Mouse (Mus musculus): ENCODE measurements at regions not wholly inside any gene's neighbourhood (a gene's known extent, or its start where the extent isn't known, plus 50 kb on each side); places are given as distances from the start of the nearest gene placed in this dataset.

GRCm38 (mm10) chr16:54440932-54441331 is 856.9 kb downstream of the Zpld1 start:
- no peaks in the 10 kb centered on the region for H3K27me3 ChIP-seq (ENCODE audit: control insufficient read depth, insufficient read depth, insufficient read length)
- H3K4me3 ChIP-seq, result no peak overlapping the region
- H3K4me2 ChIP-seq (ENCODE audit: low read depth), result no peak overlapping the region
- no peaks in the 10 kb centered on the region for H3K36me3 ChIP-seq (ENCODE audit: control insufficient read depth, insufficient read depth)
- TF ChIP-seq CEBPB (IDR thresholded peaks at IDR 0.05; ENCODE audit: insufficient read depth, poor library complexity, severe bottlenecking) (no peak), TCF12 (IDR thresholded peaks at IDR 0.05; ENCODE audit: insufficient read depth, poor library complexity, severe bottlenecking) (no peak), REST (IDR thresholded peaks at IDR 0.05; ENCODE audit: insufficient read depth, insufficient read length) (no peak), MAX (IDR thresholded peaks at IDR 0.05; ENCODE audit: low read depth) (no peak), TCF3 (IDR thresholded peaks at IDR 0.05; ENCODE audit: insufficient read length, low read depth) (no peak), USF1 (IDR thresholded peaks at IDR 0.05; ENCODE audit: low read depth) (no peak), POLR2AphosphoS2 (IDR thresholded peaks at IDR 0.05; ENCODE audit: insufficient read length, low read depth) (no peak), MYOD1 (IDR thresholded peaks at IDR 0.05; ENCODE audit: control insufficient read depth in 1 of 3, insufficient read length in 2 of 3, low read depth in 2 of 3) (no peak), SRF (IDR thresholded peaks at IDR 0.05; ENCODE audit: control insufficient read depth, insufficient read length, low read depth) (no peak), E2F4 (IDR thresholded peaks at IDR 0.05; ENCODE audit: insufficient read depth) (no peak), POLR2A (IDR thresholded peaks at IDR 0.05; ENCODE audit: insufficient read length, low read depth) (no peak), MYOG (IDR thresholded peaks at IDR 0.05; ENCODE audit: control insufficient read depth in 1 of 3, insufficient read depth in 1 of 3, insufficient read length in 2 of 3, low read depth in 2 of 3) (no peak)
- no peak overlapping the region for H3ac ChIP-seq (ENCODE audit: control insufficient read depth, insufficient read length)
- no peaks in the 10 kb centered on the region for H3K79me2 ChIP-seq (ENCODE audit: control insufficient read depth, insufficient read depth)

GRCm38 (mm10) chr16:54406638-54407037 is 891.1 kb downstream of the Zpld1 start:
- H3K79me2 ChIP-seq (ENCODE audit: control insufficient read depth, insufficient read depth), result no peaks in the 10 kb centered on the region
- no peaks in the 10 kb centered on the region for H3K27me3 ChIP-seq (ENCODE audit: control insufficient read depth, insufficient read depth, insufficient read length)
- no peak for TF ChIP-seq MAX (IDR thresholded peaks at IDR 0.05; ENCODE audit: low read depth)
- no peak for TF ChIP-seq POLR2AphosphoS2 (IDR thresholded peaks at IDR 0.05; ENCODE audit: insufficient read length, low read depth)
- no peak for TF ChIP-seq CEBPB (IDR thresholded peaks at IDR 0.05; ENCODE audit: insufficient read depth, poor library complexity, severe bottlenecking)
- no peak for TF ChIP-seq REST (IDR thresholded peaks at IDR 0.05; ENCODE audit: insufficient read depth, insufficient read length)
- no peak for TF ChIP-seq TCF3 (IDR thresholded peaks at IDR 0.05; ENCODE audit: insufficient read length, low read depth)
- no peak for TF ChIP-seq POLR2A (IDR thresholded peaks at IDR 0.05; ENCODE audit: insufficient read length, low read depth)
- no peak for TF ChIP-seq TCF12 (IDR thresholded peaks at IDR 0.05; ENCODE audit: insufficient read depth, poor library complexity, severe bottlenecking)
- TF ChIP-seq MYOD1 (IDR thresholded peaks at IDR 0.05; ENCODE audit: control insufficient read depth in 1 of 3, insufficient read length in 2 of 3, low read depth in 2 of 3), result no peak
- TF ChIP-seq SRF (IDR thresholded peaks at IDR 0.05; ENCODE audit: control insufficient read depth, insufficient read length, low read depth), result no peak
- no peaks in the 10 kb centered on the region for H3K36me3 ChIP-seq (ENCODE audit: control insufficient read depth, insufficient read depth)
- H3ac ChIP-seq (ENCODE audit: control insufficient read depth, insufficient read length), result no peak overlapping the region
- no peak overlapping the region for H3K4me2 ChIP-seq (ENCODE audit: low read depth)
- H3K4me3 ChIP-seq, result no peak overlapping the region

GRCm38 (mm10) chr16:54384019-54384418 is 913.8 kb downstream of the Zpld1 start:
- Histone ChIP-seq H3K79me2 (ENCODE audit: control insufficient read depth, insufficient read depth) (no peaks in the 10 kb centered on the region), H3K4me2 (ENCODE audit: low read depth) (peak overlapping the region; percentile 56), H3K27me3 (ENCODE audit: control insufficient read depth, insufficient read depth, insufficient read length) (no peaks in the 10 kb centered on the region), H3ac (ENCODE audit: control insufficient read depth, insufficient read length) (no peak overlapping the region), H3K4me3 (no peak overlapping the region), H3K36me3 (ENCODE audit: control insufficient read depth, insufficient read depth) (no peaks in the 10 kb centered on the region)
- TF ChIP-seq SRF (IDR thresholded peaks at IDR 0.05; ENCODE audit: control insufficient read depth, insufficient read length, low read depth) (no peak), USF1 (IDR thresholded peaks at IDR 0.05; ENCODE audit: low read depth) (no peak), MAX (IDR thresholded peaks at IDR 0.05; ENCODE audit: low read depth) (no peak), POLR2AphosphoS2 (IDR thresholded peaks at IDR 0.05; ENCODE audit: insufficient read length, low read depth) (no peak), MYOG (IDR thresholded peaks at IDR 0.05; ENCODE audit: control insufficient read depth in 1 of 3, insufficient read depth in 1 of 3, insufficient read length in 2 of 3, low read depth in 2 of 3) (no peak), TCF3 (IDR thresholded peaks at IDR 0.05; ENCODE audit: insufficient read length, low read depth) (no peak), MYOD1 (IDR thresholded peaks at IDR 0.05; ENCODE audit: control insufficient read depth in 1 of 3, insufficient read length in 2 of 3, low read depth in 2 of 3) (no peak), POLR2A (IDR thresholded peaks at IDR 0.05; ENCODE audit: insufficient read length, low read depth) (no peak), REST (IDR thresholded peaks at IDR 0.05; ENCODE audit: insufficient read depth, insufficient read length) (no peak)

GRCm38 (mm10) chr16:54374990-54375389 is 922.8 kb downstream of the Zpld1 start:
- no peaks in the 10 kb centered on the region for H3K36me3 ChIP-seq (ENCODE audit: control insufficient read depth, insufficient read depth)
- no peak overlapping the region for H3K4me2 ChIP-seq (ENCODE audit: low read depth)
- H3K4me3 ChIP-seq, result no peak overlapping the region
- no peak for TF ChIP-seq SRF (IDR thresholded peaks at IDR 0.05; ENCODE audit: control insufficient read depth, insufficient read length, low read depth)
- no peak for TF ChIP-seq POLR2A (IDR thresholded peaks at IDR 0.05; ENCODE audit: insufficient read length, low read depth)
- no peak for TF ChIP-seq CEBPB (IDR thresholded peaks at IDR 0.05; ENCODE audit: insufficient read depth, poor library complexity, severe bottlenecking)
- no peak for TF ChIP-seq POLR2AphosphoS2 (IDR thresholded peaks at IDR 0.05; ENCODE audit: insufficient read length, low read depth)
- no peak for TF ChIP-seq TCF12 (IDR thresholded peaks at IDR 0.05; ENCODE audit: insufficient read depth, poor library complexity, severe bottlenecking)
- H3ac ChIP-seq (ENCODE audit: control insufficient read depth, insufficient read length), result no peak overlapping the region
- H3K27me3 ChIP-seq (ENCODE audit: control insufficient read depth, insufficient read depth, insufficient read length), result no peaks in the 10 kb centered on the region
- no peaks in the 10 kb centered on the region for H3K79me2 ChIP-seq (ENCODE audit: control insufficient read depth, insufficient read depth)

GRCm38 (mm10) chr16:54354423-54354822 is 943.4 kb downstream of the Zpld1 start:
- Histone ChIP-seq H3K27me3 (ENCODE audit: control insufficient read depth, insufficient read depth, insufficient read length) (no peaks in the 10 kb centered on the region), H3K4me2 (ENCODE audit: low read depth) (no peak overlapping the region), H3ac (ENCODE audit: control insufficient read depth, insufficient read length) (no peak overlapping the region), H3K4me3 (no peak overlapping the region), H3K79me2 (ENCODE audit: control insufficient read depth, insufficient read depth) (no peaks in the 10 kb centered on the region), H3K36me3 (ENCODE audit: control insufficient read depth, insufficient read depth) (no peaks in the 10 kb centered on the region)
- TF ChIP-seq SRF (IDR thresholded peaks at IDR 0.05; ENCODE audit: control insufficient read depth, insufficient read length, low read depth) (no peak), USF1 (IDR thresholded peaks at IDR 0.05; ENCODE audit: low read depth) (no peak), POLR2A (IDR thresholded peaks at IDR 0.05; ENCODE audit: insufficient read length, low read depth) (no peak), MYOG (IDR thresholded peaks at IDR 0.05; ENCODE audit: control insufficient read depth in 1 of 3, insufficient read depth in 1 of 3, insufficient read length in 2 of 3, low read depth in 2 of 3) (no peak), REST (IDR thresholded peaks at IDR 0.05; ENCODE audit: insufficient read depth, insufficient read length) (no peak), E2F4 (IDR thresholded peaks at IDR 0.05; ENCODE audit: insufficient read depth) (no peak), MAX (IDR thresholded peaks at IDR 0.05; ENCODE audit: low read depth) (no peak), MYOD1 (IDR thresholded peaks at IDR 0.05; ENCODE audit: control insufficient read depth in 1 of 3, insufficient read length in 2 of 3, low read depth in 2 of 3) (no peak), TCF3 (IDR thresholded peaks at IDR 0.05; ENCODE audit: insufficient read length, low read depth) (no peak), POLR2AphosphoS2 (IDR thresholded peaks at IDR 0.05; ENCODE audit: insufficient read length, low read depth) (no peak), TCF12 (IDR thresholded peaks at IDR 0.05; ENCODE audit: insufficient read depth, poor library complexity, severe bottlenecking) (no peak), CEBPB (IDR thresholded peaks at IDR 0.05; ENCODE audit: insufficient read depth, poor library complexity, severe bottlenecking) (no peak)
